Mouse (Mus musculus) liver, embryonic 16.5 days (tissue): ENCODE measurements around the gene Plekha8. TPM values are rescaled to one million over a fixed set of nuclear protein-coding genes. Genes with fewer than 3 reads are reported as not detected.
A peak's percentile ranks its signal among the peaks of the same experiment; 100 is the strongest.

Source experiments
- ATAC-seq: fragments of 200-750 bp; cut with Nextera tagmentation; 2 replicates; pipeline ENCODE4 v1.8.0; 2017; ENCODE audit warnings: low read depth, mild to moderate bottlenecking, moderate number of reproducible peaks, moderate library complexity
- H3K27ac ChIP-seq: fragments of 300-500 bp; sonication (generic); 2 replicates; pipeline ENCODE4 v1.5.1; 2014; ENCODE audit warnings: mild to moderate bottlenecking, low read length
- H3K27me3 ChIP-seq: fragments of 300-500 bp; sonication (generic); 2 replicates; pipeline ENCODE4 v1.6.1; 2014; ENCODE audit warnings: low read depth, low read length, mixed read lengths; ENCODE audit not compliant: control insufficient read depth, insufficient read depth
- H3K36me3 ChIP-seq: fragments of 300-500 bp; sonication (generic); 2 replicates; pipeline ENCODE4 v1.6.1; 2014; ENCODE audit warnings: mild to moderate bottlenecking; ENCODE audit not compliant: control insufficient read depth, insufficient read depth
- H3K4me1 ChIP-seq: fragments of 300-500 bp; sonication (generic); 2 replicates; pipeline ENCODE4 v1.6.1; 2014; ENCODE audit warnings: low read depth, low read length, mixed read lengths; ENCODE audit not compliant: control insufficient read depth
- H3K4me2 ChIP-seq: fragments of 300-500 bp; sonication (generic); 2 replicates; pipeline ENCODE4 v1.6.1; 2014; ENCODE audit warnings: low read depth, low read length, mixed read lengths
- H3K4me3 ChIP-seq: fragments of 300-500 bp; sonication (generic); 2 replicates; pipeline ENCODE4 v1.5.1; 2014; ENCODE audit warnings: low read depth, mild to moderate bottlenecking, low read length
- H3K9ac ChIP-seq: fragments of 300-500 bp; sonication (generic); 2 replicates; pipeline ENCODE4 v1.6.1; 2014; ENCODE audit warnings: low read depth, low read length
- H3K9me3 ChIP-seq: fragments of 300-500 bp; sonication (generic); replicated peaks from 2 replicates; pipeline ENCODE4 v1.6.1; 2016; ENCODE audit warnings: low read length; ENCODE audit not compliant: control insufficient read depth
- WGBS: fragments of 180-500 bp; shearing (Covaris S2); extraction: QIAGEN DNeasy Blood & Tissue Kit; methylation state at CpG from one replicate; pipeline ENCODE4 v1.1.7; 2014; ENCODE audit not compliant: insufficient replicate concordance; 5-methylcytosine and 5-hydroxymethylcytosine counted together
- polyA plus RNA-seq: library from polyadenylated mRNA; unstranded; fragments of >200 nt; fragmentation: Nextera tagmentation; extraction: Ambion mirVana; gene quantifications from 2 replicates; pipeline ENCODE4 v1.2.1, GENCODE M21; 2015

Plekha8 gene
- polyA plus RNA-seq, 1 experiment from 2014 or later = 2.1 TPM

DNA sequence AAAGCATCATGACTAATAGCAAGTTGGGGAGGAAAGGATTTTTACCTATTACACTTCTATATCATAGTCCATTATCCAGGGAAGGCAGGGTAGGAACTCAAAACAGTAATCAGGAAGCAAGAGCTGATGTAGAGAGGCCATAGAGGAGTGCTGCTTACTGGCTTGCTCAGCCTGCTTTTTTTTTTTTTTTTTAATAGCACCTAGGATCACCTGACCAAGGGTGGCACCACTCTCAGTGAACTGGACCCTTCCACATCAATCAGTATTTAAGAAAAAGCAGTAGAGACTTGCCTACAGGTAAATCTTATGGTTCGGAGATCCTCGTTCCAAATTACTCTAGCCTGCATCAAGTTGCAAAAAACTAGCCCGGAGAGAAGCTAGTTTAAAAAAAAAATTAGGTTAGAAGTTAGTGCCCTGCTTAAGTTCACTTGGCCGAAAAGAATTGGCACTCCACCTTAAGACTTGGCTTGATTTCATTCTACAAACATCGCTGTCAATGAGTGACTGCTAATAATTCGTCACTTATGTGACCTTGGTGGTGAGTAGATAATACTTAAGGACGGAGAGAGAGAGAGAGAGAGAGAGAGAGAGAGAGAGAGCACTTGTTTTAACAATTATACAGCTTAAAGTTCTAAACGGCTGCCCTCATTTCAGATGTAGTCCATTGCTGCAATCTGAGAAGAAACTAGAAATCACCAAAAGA, 994 bp upstream of the Plekha8 start:
- WGBS = 46% methylated on average over 8 of the region's 8 CpGs
- peak overlapping the region; percentile 69 for H3K4me3 ChIP-seq
- H3K27ac ChIP-seq = no peak overlapping the region
- no peak for ATAC-seq
- H3K9me3 ChIP-seq = no peaks in the 10 kb centered on the region
- no peaks in the 10 kb centered on the region; the same call in 1 of the 2 replicates for H3K27me3 ChIP-seq
- no peak overlapping the region; the same call in 1 of the 2 replicates for H3K9ac ChIP-seq
- H3K36me3 ChIP-seq = no peaks in the 10 kb centered on the region
- H3K4me2 ChIP-seq = peak overlapping the region; percentile 91
- peaks cover 9% of the 10 kb centered on the region for H3K4me1 ChIP-seq

DNA sequence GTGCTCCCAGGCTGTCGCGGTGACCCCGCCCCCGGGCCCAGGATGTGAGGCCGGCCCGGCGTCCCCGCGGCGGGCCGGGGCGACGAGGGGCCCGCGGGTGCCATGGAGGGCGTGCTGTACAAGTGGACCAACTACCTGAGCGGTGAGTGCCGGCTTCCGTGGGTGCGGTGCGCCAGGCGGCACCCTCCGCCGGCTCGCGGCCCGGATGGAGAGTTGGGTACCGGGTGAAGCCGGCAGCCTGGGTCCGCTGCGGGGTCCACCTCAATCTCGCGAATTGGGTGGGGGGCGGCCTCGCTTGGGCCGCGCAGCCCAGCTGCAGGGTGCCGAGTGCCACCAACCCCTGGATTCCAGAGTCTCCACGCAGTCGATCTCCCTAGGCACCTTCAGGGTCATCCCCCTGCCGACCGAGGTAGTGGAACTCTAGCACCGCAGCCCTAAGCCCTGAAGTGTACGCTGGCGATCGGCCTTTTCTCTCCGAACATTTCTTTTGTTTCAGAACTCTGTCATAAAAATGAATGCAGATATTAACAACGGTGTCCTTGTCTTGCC, 493 bp downstream of the Plekha8 start:
- no peak for ATAC-seq
- Histone ChIP-seq H3K27ac (peak overlapping the region; percentile 67), H3K4me1 (peaks cover 9% of the 10 kb centered on the region), H3K9me3 (no peaks in the 10 kb centered on the region), H3K27me3 (no peaks in the 10 kb centered on the region; the same call in 1 of the 2 replicates), H3K4me3 (peak overlapping the region; percentile 81), H3K9ac (peak overlapping the region; percentile 76), H3K36me3 (no peaks in the 10 kb centered on the region), H3K4me2 (peak overlapping the region; percentile 91)
- 1% methylated on average over 48 of the region's 48 CpGs for whole genome bisulfite sequencing

GRCm38 (mm10) chr6:54597208-54597607, 2.3 kb downstream of the Plekha8 start, which contains the start of gene Fkbp14:
TSS of gene Fkbp14 (minus strand) at chr6:54597308.
- H3K27me3 ChIP-seq = no peaks in the 10 kb centered on the region; the same call in 1 of the 2 replicates
- H3K27ac ChIP-seq = no peak within 1 kb of the TSS
- H3K9ac ChIP-seq = no peak within 1 kb of the TSS
- WGBS = 64% methylated on average over 4 of the region's 4 CpGs
- no peaks in the 10 kb centered on the region for H3K36me3 ChIP-seq
- H3K4me2 ChIP-seq = no peak within 1 kb of the TSS
- H3K9me3 ChIP-seq = no peaks in the 10 kb centered on the region
- ATAC-seq = no peak
- H3K4me3 ChIP-seq = no peak within 1 kb of the TSS
- peaks cover 6% of the 10 kb centered on the region for H3K4me1 ChIP-seq

- WGBS = 74% methylated on average over 3 of the region's 3 CpGs
- H3K27me3 ChIP-seq = no peaks in the 10 kb centered on the region; the same call in 1 of the 2 replicates
- no peak overlapping the region for H3K4me2 ChIP-seq
- peaks cover 6% of the 10 kb centered on the region for H3K4me1 ChIP-seq
- no peaks in the 10 kb centered on the region for H3K36me3 ChIP-seq
- ATAC-seq = no peak
- H3K9me3 ChIP-seq = no peaks in the 10 kb centered on the region
- H3K27ac ChIP-seq = no peak overlapping the region
- no peak overlapping the region for H3K4me3 ChIP-seq
- no peak overlapping the region for H3K9ac ChIP-seq
These were observed 2.8 kb downstream of the Plekha8 start for GRCm38 (mm10) chr6:54597711-54598110.

DNA sequence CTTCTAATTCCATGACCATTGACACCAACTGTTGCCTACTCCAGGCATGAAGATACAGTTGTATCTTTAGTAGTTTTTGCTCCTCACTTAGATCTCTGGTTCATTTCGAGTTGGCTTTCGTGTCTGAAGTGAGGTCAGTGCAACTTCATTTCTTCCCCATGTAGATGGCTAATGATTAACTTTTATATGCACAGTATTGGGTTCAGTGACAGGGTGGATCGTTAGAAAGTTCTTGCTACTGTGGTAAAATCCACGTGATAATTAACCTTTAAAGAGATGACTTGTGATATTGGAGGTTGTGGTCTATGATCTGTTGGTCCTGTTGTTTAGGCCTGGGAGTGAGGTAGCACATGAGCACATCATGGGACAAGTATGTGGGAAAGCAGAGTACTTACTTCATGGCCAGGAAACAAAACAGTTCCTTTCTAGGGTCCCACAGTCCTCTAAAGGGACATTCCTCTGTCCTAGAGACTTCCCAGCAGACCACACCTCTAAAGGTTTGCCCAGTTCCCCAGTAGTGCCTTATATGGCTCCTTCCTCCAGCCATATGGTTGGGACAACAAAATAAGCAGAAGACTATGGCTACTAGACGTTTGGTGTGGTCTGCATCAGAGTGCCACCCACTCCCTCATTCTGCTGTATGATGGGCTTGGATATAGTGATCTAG, 5.9 kb downstream of the Plekha8 start:
- no peak overlapping the region for H3K9ac ChIP-seq
- peak; percentile 65; the same call in 1 of the 2 replicates for ATAC-seq

GRCm38 (mm10) chr6:54602891-54603290, 8.0 kb downstream of the Plekha8 start:
- Histone ChIP-seq H3K27me3 (no peaks in the 10 kb centered on the region), H3K36me3 (no peaks in the 10 kb centered on the region), H3K9me3 (no peaks in the 10 kb centered on the region), H3K4me1 (no peaks in the 10 kb centered on the region), H3K4me2 (no peak overlapping the region), H3K9ac (no peak overlapping the region), H3K27ac (no peak overlapping the region), H3K4me3 (no peak overlapping the region)
- ATAC-seq = no peak
- WGBS = 78% methylated on average over 2 of the region's 2 CpGs

More for the DNA sequence above, 5.9 kb downstream of the Plekha8 start:
- Histone ChIP-seq H3K4me3 (no peak overlapping the region), H3K27me3 (no peaks in the 10 kb centered on the region; the same call in 1 of the 2 replicates), H3K4me2 (no peak overlapping the region), H3K4me1 (peaks cover 2% of the 10 kb centered on the region), H3K9me3 (no peaks in the 10 kb centered on the region), H3K27ac (no peak overlapping the region; the same call in 1 of the 2 replicates), H3K36me3 (no peaks in the 10 kb centered on the region)
- WGBS = 48% methylated on average over 5 of the region's 5 CpGs

DNA sequence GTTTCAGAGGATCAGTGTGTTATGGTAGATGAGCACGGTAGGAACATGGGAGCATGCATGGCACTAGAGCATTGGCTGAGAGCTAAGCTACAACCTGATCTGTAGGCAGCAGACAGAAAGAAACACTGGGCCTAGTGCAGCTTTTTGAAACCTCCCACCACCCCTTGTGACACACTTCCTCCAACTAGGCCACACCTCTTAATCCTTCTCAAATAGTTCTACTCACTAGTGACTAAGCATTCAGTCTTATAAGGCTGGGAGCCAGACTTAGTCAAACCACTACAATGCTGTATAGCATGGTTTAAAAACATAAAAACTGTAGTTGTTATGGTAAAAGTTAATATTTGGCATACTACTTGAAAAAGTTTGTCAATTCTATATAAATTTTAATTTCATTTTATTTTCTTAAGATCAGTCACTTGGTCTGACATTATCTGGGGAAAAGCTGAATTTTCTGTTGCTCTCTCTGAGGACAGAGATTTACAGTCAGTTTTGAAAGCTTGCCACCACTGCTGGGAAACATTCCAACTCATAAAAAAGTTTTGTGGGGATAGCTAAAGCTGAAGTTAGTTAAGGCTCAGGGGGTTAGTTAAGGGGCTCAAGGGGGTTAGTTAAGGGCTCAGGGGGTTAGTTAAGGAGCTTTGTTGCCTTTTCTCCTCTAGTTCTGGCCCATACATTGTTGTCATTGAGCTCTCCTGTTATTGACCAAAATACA, 9.2 kb downstream of the Plekha8 start:
- 71% methylated on average over 1 of the region's 1 CpGs for WGBS
- no peaks in the 10 kb centered on the region for H3K27me3 ChIP-seq
- no peak for ATAC-seq
- no peaks in the 10 kb centered on the region for H3K4me1 ChIP-seq
- H3K9ac ChIP-seq = no peak overlapping the region
- no peak overlapping the region for H3K27ac ChIP-seq
- no peak overlapping the region for H3K4me2 ChIP-seq
- no peak overlapping the region for H3K4me3 ChIP-seq
- H3K36me3 ChIP-seq = no peaks in the 10 kb centered on the region
- H3K9me3 ChIP-seq = no peaks in the 10 kb centered on the region

DNA sequence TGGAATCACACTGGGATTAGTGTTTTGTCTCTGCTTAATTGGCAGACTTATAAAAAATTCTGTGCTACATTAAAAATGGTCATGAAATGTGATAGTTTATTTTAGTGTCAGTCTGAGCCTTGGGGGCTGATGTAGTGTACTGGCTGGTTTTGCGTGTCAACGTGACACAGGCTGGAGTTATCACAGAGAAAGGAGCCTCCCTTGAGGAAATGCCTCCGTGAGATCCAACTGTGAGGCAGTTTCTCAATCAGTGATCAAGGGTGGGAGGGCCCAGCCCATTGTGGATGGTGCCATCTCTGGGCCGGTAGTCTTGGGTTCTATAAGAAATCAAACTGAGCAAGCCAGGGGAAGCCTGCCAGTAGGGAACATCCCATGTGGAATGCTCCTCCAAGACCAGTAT, 11.3 kb downstream of the Plekha8 start:
- Histone ChIP-seq H3K4me2 (no peak overlapping the region), H3K4me1 (no peaks in the 10 kb centered on the region), H3K9ac (no peak overlapping the region), H3K4me3 (no peak overlapping the region), H3K36me3 (no peaks in the 10 kb centered on the region), H3K27ac (no peak overlapping the region), H3K27me3 (no peaks in the 10 kb centered on the region), H3K9me3 (no peaks in the 10 kb centered on the region)
- ATAC-seq = no peak
- 62% methylated on average over 4 of the region's 4 CpGs for WGBS
